Mouse (Mus musculus) frontal cortex, postnatal 14 days (tissue): Measurements from ENCODE around the gene Dennd5a.

Experiments
- DNase-seq, 2 experiments: peaks; one replicate each; pipeline ENCODE4 v3.0.0; 2022; ENCODE audit warnings: low spot score in 2 of 2

Gene Dennd5a

GRCm38 (mm10) chr7:109963707-109964106 lies 3.4 kb upstream of the Dennd5a start:
- DNase-seq: no peak

- no peak for DNase-seq
These were observed 2.3 kb upstream of the Dennd5a start for GRCm38 (mm10) chr7:109962596-109962995.

GRCm38 (mm10) chr7:109961570-109961969 lies 1.3 kb upstream of the Dennd5a start:
- DNase-seq: no peak

- DNase-seq: no peak
These were observed 414 bp upstream of the Dennd5a start for GRCm38 (mm10) chr7:109960613-109961154.

DNA sequence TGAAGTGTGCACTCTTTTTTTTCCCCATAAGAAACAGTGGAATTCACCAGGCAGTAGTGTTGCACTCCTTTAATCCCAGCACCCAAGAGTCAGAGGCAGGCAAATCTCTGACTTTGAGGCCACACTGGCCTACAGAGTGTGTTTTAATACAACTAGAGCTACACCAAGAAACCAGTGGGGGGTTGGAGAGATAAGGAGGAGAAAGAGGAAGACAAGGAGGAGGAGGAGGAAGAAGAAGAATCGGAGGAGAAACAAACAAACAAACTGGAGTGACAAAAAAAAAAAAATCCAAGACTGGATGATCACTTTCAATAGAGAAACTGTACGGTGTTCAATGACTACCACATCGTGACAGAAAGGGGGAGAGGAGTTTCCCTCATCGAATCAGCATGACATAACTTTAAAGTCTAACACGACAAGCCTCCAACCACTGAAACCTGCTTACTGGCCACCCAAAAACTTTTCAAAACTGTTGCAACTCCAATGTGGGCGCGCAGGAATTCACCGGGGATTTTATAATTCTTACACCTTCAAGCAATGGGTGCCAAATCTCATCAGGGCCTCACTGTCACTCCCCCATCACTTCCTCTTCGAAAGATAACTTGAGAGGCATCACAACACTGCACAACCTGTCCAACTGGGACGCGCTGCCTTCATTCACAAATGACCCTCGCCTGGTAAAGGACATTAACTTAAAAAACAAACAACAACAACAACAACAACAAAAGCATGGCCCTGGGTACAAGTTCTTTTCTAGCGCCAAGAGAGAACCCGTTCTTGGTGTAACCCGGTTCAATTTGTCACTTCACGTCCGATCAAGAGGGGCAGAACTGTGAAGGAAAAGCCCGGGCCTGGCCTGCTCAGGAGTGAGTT lies 1.2 kb downstream of the Dennd5a start:
- DNase-seq: no peak

GRCm38 (mm10) chr7:109957996-109958789 lies 2.1 kb downstream of the Dennd5a start:
- no peak for DNase-seq

DNA sequence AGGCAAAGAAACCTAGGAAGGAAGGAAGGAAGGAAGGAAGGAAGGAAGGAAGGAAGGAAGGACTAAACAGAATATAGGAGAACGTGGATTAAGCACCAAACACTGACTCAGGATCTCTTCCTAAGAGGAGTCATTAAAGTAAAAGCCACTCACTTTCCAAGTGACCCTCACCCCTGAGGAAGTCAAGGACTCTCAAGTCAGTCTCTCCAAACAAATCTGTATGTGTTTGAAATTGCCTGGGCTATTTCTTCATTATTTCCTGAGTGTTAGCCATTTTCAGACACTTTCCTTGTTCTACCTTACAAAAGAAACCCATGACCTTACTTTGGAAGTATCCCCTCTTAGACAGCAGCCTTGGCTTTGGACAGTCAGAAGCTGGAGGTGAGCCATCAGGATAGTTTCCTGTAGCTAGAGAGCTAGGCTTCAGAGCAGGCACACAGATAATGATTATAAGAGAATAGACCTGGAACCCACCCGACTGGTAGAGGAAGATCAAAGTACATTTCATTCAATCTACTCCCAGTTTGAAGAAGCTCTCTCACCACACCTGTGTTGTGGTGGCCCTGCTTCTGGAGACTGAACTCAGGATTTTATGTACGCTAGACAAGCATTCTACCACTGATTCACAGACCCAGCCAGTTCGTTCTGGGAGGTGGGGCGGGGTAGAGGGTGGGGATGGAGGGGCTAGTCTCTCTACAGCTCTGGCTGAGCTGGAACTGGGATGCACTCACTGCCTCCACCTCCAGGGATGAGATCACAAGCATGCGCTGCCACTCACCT lies 5.5 kb downstream of the Dennd5a start:
- no peak for DNase-seq

GRCm38 (mm10) chr7:109951297-109951696 lies 9.0 kb downstream of the Dennd5a start:
- DNase-seq: no peak

DNA sequence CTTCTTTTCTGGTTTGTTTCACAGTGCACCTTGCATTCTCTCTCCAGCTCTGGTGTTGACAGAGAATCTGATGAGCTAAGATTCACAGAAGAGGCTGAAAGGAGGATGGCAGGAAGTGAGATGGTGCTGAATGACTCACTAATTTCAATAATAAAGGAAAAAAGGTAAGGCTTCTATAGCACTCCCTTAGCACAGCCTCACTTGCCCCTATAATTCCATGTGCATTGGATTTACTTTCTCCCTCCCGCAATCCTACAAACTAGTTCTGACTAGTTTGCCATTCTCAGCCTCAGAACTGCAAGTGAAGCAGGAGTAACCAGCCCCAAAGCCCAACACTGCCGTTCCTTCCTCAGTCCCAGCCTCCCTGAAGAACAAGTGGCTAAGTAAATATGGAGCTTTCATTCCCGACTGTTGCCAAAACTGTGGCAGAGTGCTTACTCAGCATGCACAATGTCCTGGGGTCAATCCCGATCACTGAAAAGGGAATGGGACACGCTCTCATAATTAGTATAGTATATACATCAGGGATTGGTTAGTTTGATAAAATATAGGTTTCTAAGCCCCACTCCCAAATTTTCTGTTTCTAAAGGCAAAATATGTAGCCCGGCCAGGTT lies 15.7 kb downstream of the Dennd5a start:
- DNase-seq: no peak

DNA sequence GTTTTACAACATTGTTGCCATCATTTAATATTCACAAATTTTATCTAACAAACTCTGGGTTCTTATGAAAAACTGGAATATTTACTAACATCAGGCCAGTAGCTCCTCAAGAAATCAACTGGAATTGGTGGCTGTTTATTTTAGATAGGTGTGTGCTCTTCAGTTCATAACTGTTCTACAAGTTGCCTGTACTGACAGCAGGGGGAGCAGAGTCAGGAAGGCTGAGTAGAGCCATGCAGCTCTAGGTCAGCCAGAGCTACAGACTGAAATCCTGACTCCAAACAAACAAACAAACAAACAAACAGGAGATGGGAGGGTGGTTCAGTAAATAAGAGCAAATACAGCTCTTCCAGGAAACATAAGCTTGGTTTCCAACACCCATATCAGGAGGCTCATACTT lies 30.6 kb downstream of the Dennd5a start:
- DNase-seq: no peak

DNA sequence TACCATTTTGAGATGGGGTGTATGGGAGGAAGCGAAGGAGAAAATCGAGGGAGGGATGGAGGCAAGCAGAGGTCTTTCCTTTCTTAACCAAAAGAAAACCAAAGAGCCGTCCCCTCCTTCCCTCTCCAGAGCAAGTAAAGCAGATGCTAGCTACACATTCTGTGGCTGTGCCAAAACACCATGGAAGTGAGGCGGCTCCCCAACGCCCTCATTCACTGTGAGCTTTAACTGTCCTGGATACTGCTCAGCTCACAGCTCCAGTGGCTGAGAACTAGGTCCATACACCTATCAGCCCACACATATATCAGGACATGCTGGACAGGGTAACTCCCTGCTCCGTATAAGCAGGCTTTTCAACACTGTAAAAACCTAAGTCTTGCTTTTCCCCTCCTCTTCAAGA lies 31.9 kb downstream of the Dennd5a start:
- DNase-seq: no peak

DNA sequence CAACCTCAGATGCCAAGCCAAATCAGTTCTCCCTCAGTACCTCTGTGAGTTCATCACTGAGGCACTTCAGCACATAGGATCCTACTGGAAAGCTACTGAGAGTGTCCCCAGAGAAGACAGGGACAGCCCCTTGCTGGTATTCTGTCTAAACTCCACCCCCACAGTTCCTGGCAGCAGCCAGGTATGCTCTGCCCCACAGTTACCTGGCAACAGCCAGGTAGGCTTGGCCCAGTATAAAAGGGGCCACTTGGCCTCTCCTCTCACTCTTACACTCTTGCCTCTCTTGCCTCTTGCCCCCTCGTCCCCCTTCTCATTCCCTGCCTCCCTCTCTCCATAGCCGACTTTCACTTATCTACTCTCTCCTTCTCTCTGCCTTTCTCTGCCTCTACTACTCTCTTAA lies 35.3 kb downstream of the Dennd5a start:
- no peak for DNase-seq

DNA sequence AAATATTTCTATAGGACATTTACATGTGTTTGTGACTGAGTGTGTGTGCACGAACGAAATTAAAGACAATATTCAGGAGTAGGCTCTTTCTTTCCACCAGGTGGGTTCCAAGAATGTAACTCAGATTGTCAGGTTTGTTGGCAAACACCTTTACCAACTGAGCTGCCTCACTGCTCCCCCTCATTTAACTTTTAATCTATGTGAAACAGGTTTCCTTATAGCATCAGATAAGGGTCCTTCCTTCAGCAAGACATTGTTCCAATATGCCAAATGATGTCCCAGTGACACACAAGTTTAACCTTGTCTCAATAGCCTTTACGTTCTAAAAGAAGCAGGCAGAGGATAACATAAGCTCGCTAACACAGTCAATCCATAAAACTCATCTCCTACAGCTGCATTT lies 37.4 kb downstream of the Dennd5a start:
- no peak for DNase-seq

DNA sequence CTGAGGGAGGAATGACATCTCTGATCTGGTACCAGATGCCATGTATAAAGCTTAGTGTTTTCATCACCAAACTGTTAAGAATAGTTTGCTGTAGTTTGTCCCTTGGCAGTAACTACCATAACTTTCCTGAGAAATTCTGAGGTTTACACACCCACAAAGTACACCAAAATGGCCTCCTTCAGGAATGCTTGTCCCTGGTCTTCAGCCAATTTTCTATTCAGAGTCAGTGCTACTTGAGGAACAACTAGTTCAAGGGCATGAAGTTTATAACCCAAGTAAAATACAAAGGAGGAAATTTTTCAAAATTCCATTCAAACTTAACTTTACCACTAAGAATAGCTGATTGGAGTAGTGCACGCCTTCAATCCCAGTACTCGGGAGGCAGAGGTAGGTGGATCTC lies 54.1 kb downstream of the Dennd5a start:
- DNase-seq: no peak

GRCm38 (mm10) chr7:109900921-109901320 lies 59.3 kb downstream of the Dennd5a start:
- DNase-seq: no peak

DNA sequence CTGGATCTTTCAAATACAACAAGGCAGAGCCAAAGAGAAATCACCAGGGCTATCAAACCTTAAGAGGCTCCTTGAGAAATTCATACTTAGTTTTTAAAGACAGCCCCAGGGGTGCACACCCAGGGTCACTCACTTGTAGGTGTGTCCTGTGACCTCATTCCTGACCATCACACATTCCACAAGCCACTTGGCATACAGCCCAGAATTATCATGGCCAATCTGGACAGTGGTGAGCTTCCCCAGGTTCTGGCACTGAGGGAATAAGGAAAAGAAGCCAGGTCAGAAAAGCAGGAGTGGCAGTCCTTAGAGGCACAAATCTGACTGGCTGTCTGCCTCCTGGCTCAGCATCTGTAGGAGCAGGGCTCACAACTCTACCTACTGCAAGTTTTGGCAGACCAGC lies 61.4 kb downstream of the Dennd5a start:
- no peak for DNase-seq

- peak; percentile 56 to 74 for DNase-seq
These were observed 67.7 kb downstream of the Dennd5a start for GRCm38 (mm10) chr7:109892530-109892929.

DNA sequence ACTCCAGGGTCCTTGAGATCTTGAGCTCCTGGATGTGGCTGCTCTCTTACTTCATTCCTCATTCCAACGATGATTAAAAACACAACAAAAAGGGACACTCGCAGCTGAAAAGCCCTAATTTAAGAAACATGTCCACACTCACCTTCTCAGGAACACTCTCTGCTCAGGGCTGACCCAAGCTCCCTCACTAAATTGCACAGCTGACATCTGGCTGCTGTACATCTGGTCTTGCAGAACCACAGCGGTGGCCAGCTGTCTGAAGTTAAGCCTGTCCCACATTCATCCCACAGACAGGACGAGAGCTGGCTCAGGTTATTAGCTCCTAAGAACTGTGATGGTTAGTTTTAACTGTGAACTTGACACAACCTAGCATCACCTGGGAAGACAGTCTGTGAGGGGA lies 68.5 kb downstream of the Dennd5a start:
- no peak for DNase-seq

DNA sequence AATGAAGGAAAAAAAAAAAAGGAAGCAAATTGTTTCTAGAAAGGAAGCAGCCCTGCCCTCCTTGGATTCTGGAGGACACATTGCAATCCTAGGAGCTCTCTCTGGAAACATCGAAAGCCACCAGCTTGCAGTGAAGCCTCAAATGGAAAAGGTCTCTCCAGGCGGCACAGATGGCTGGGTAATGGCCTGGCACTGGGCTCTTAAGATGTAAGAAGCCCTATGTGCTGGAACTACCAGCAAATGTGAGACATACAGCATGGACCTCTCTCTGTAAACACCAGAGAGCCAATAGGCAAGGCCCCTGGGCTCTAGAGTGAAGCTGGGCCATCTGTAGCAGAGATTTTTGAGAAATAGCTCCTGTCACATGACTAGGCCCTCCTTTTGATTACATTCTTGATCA lies 70.0 kb downstream of the Dennd5a start:
- no peak for DNase-seq

- DNase-seq: no peak
These were observed 71.0 kb downstream of the Dennd5a start for GRCm38 (mm10) chr7:109889300-109889699.

- DNase-seq: no peak
These were observed 74.0 kb downstream of the Dennd5a start for GRCm38 (mm10) chr7:109886249-109886648.
